Mouse (Mus musculus): Measurements from ENCODE around the gene Kcnab3.
"Not testable (repeated sequence)": the region's sequence is repeated elsewhere in the genome, so short reads cannot be mapped to it uniquely, and the experiment has no call there.

The Kcnab3 gene

GRCm38 (mm10) chr11:69325628-69326407 is at the start of gene Kcnab3:
TSS of gene Kcnab3 (plus strand) at chr11:69326258.
- peak; percentile 72 to 89 for DNase-seq (ENCODE audit: low spot score in 2 of 2)

GRCm38 (mm10) chr11:69277267-69277666 is 48.8 kb upstream of the Kcnab3 start:
- no peak for DNase-seq (ENCODE audit: low spot score in 2 of 2)

GRCm38 (mm10) chr11:69291111-69291510 is 34.9 kb upstream of the Kcnab3 start:
- DNase-seq (ENCODE audit: low spot score in 2 of 2) = no peak

GRCm38 (mm10) chr11:69295286-69295685 is 30.8 kb upstream of the Kcnab3 start:
- DNase-seq (ENCODE audit: low spot score in 2 of 2) = peak in 1 of 2 experiments; percentile 46

GRCm38 (mm10) chr11:69297799-69298198 is 28.3 kb upstream of the Kcnab3 start:
- no peak for DNase-seq (ENCODE audit: low spot score in 2 of 2)

GRCm38 (mm10) chr11:69298231-69298630 is 27.8 kb upstream of the Kcnab3 start:
- DNase-seq (ENCODE audit: low spot score in 2 of 2) = no peak

GRCm38 (mm10) chr11:69302817-69303216 is 23.2 kb upstream of the Kcnab3 start:
- DNase-seq (ENCODE audit: low spot score in 2 of 2) = no peak

GRCm38 (mm10) chr11:69305291-69305690 is 20.8 kb upstream of the Kcnab3 start:
- no peak for DNase-seq (ENCODE audit: low spot score in 2 of 2)

- DNase-seq (ENCODE audit: low spot score in 2 of 2) = no peak
Observed at GRCm38 (mm10) chr11:69306039-69306438, 20.0 kb upstream of the Kcnab3 start.

- DNase-seq (ENCODE audit: low spot score in 2 of 2) = no peak
Observed at GRCm38 (mm10) chr11:69311266-69311665, 14.8 kb upstream of the Kcnab3 start.

- no peak for DNase-seq (ENCODE audit: low spot score in 2 of 2)
Observed at GRCm38 (mm10) chr11:69316361-69316760, 9.7 kb upstream of the Kcnab3 start.

- DNase-seq (ENCODE audit: low spot score in 2 of 2) = not testable (repeated sequence)
Observed at GRCm38 (mm10) chr11:69318000-69318399, 8.1 kb upstream of the Kcnab3 start.

GRCm38 (mm10) chr11:69321580-69321979 is 4.5 kb upstream of the Kcnab3 start:
- no peak for DNase-seq (ENCODE audit: low spot score in 2 of 2)

- DNase-seq (ENCODE audit: low spot score in 2 of 2) = peak; percentile 29 to 45
Observed at GRCm38 (mm10) chr11:69322010-69322409, 4.0 kb upstream of the Kcnab3 start.

- no peak for DNase-seq (ENCODE audit: low spot score in 2 of 2)
Observed at GRCm38 (mm10) chr11:69322693-69323471, 3.2 kb upstream of the Kcnab3 start.

- peak; percentile 98 to 99 for DNase-seq (ENCODE audit: low spot score in 2 of 2)
Observed at GRCm38 (mm10) chr11:69323667-69324111, 2.4 kb upstream of the Kcnab3 start, which contains the start of the genes Cntrob and Trappc1. TSS of gene Cntrob (minus strand) at chr11:69323775. TSS of gene Trappc1 (plus strand) at chr11:69323980.

- DNase-seq (ENCODE audit: low spot score in 2 of 2) = no peak
Observed at GRCm38 (mm10) chr11:69324749-69325148, 1.3 kb upstream of the Kcnab3 start.

GRCm38 (mm10) chr11:69326408-69327156 is 524 bp downstream of the Kcnab3 start:
- DNase-seq (ENCODE audit: low spot score in 2 of 2) = no peak

GRCm38 (mm10) chr11:69327157-69327442 is 1.0 kb downstream of the Kcnab3 start:
- no peak for DNase-seq (ENCODE audit: low spot score in 2 of 2)

- DNase-seq (ENCODE audit: low spot score in 2 of 2) = no peak
Observed at GRCm38 (mm10) chr11:69327648-69328047, 1.6 kb downstream of the Kcnab3 start.

- no peak for DNase-seq (ENCODE audit: low spot score in 2 of 2)
Observed at GRCm38 (mm10) chr11:69328517-69328916, 2.5 kb downstream of the Kcnab3 start.

- no peak for DNase-seq (ENCODE audit: low spot score in 2 of 2)
Observed at GRCm38 (mm10) chr11:69331152-69331551, 5.1 kb downstream of the Kcnab3 start.

Data from right cerebral cortex, postnatal 36 days (tissue).